Mouse (Mus musculus): ENCODE results near the gene Bnc2.

Bnc2 gene

DNA sequence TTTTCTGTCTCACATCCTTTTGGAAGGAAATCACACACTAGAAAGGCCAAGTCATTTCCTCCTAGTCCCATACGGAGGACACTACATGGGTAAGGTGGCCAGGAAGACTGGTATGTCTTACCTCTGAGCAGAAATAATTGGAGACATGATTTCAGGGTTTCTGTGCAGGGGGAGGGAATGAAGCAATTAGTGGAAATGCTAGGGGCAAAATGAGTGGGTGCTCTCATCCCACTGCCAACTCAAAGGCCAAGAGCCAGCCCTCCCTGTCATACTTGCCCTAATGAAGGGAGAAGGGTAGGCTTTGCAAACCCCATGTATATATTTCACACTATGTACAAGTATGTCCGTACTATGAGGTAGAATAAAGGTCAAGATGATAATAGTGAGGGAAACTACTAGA, 263.6 kb downstream of the Bnc2 start:
- DNase-seq = no peak

GRCm38 (mm10) chr4:84407328-84408028, 267.6 kb downstream of the Bnc2 start:
- DNase-seq = peak; percentile 88

GRCm38 (mm10) chr4:84403356-84404145, 271.5 kb downstream of the Bnc2 start:
- DNase-seq = peak; percentile 61

- DNase-seq = no peak
These were observed 286.1 kb downstream of the Bnc2 start for GRCm38 (mm10) chr4:84388991-84389390.

DNA sequence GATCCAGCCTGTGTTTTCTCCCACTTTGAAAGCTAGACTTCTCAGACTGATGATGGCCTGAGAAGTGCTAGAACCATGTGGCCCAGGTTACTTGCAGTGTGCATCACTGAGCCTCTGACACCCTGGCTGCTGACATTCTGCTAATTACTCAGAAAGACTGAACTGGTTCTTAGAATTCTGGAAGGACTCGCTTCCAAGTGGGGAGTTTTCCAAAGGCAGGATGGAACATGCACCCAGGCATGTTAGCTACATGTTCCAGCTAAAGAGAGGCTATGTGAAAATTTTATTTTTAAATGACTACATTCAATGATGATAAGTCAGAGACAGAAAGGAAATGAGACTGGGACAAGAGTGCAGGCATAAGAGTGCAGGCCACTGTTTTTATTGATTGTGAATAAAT, 289.9 kb downstream of the Bnc2 start:
- DNase-seq = no peak

- no peak for DNase-seq
These were observed 295.8 kb downstream of the Bnc2 start for GRCm38 (mm10) chr4:84379289-84379688.

DNA sequence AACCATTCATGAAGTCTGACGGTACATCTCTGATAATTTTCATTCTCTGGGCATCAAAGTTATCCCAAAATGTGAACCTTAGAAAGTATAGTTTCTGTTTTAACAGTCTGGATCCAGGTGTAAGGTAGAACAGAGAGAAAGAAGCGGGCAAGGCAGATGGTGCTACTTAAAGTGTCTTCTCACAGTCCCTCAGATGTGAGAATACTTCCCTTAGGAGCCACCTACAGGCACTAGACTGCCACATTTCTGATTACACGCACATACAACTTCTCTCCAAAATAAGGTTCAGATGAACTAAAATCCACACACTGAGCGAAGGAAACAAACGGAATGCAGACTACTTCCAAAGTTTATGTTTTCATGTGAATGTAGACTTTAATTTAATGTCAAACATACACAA, 297.6 kb downstream of the Bnc2 start:
- DNase-seq = no peak

DNA sequence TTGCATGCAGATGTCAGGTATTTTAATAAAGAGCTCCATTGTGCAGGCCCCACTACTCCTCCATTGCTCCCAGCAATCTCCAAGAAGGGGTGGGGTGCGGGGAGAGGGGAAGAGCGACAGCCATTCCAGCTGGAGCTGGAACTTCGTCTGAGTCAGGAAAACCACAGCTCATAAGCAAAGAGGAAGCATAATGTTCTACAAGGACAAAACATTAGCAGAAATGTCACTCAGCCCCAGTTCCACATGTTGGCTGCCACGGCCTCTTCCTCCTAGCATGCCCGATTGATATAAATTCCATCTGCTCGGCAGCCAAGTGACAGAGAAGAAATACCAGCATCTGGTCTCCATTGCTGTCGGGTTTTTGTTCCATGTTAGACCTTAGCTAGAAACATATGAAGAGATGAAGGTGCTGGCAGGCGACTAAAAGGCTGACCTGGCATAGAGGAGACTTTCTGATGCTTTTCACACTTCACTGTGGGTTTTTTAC, 312.7 kb downstream of the Bnc2 start:
- DNase-seq = no peak

DNA sequence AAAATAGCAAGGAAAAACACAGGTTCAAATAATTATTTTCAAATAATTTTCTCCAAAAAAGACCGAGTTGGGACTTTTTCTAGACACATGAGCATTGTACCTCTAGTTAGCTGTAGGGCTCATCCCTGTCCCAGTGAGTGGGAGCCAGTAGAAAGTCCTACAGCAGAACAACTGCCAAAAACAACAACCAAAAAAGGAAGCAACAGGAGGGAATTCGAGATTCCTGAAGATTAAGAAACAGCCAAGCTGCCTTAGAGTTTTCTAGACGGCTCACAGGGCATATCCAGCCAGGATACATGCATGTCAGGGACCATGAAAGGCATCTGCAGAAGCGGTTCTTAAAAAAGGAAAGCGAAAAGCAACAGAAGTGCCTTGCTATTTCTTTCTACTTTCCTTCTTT, 313.9 kb downstream of the Bnc2 start:
- no peak for DNase-seq

- no peak for DNase-seq
These were observed 315.1 kb downstream of the Bnc2 start for GRCm38 (mm10) chr4:84359996-84360395.

DNA sequence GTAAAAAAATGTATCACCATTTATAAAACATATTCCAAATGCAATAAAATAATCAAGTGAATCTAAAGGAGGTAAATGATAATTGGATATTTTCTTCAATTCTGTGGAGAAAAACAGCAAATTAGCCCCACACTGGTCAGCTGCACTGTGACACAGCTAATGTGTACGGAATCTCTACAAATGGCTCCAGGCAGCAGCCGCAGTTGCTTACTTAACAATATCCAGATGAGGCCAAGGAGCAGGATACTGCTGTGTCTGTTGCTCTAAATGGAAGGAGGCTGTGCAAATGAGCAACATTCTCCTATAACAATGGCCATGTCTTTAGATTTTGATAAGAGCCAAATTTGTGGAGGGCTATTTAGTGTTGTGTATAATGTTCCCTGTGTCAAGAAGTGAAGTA, 316.9 kb downstream of the Bnc2 start:
- DNase-seq = no peak

- no peak for DNase-seq
These were observed 317.7 kb downstream of the Bnc2 start for GRCm38 (mm10) chr4:84357382-84357781.

DNA sequence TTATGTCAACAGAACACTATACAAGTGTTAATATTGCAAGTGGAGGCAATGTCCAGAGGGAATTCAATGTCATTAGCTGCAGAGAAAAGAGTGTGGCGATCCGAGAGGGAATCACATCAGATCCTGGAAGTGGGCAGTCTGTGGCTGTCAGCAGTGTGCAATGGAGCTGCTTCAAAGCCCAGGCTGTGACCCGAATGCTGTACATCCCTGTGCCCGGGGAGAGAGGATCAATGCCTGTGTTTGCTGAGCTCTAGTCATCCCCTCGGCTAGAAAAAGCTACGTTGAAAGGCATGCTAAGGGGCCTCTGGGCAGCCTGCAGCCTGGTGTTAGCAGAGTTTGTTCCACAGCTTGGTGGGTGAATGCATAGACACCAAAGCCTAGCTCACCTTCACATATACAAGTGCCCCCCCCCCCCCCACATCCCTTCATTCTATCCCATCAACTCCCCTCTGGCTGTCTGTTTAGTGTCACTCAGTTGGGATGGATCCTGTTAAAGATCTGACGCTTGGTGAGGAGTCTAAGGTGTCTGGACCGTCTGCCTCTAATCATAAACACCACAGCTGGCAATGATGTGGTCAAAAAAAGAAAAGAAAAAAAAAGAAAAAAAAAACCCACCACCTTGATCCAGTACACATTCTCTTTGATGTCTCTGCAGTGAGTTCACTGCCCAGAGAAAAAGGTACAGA, 318.5 kb downstream of the Bnc2 start:
- DNase-seq = no peak

DNA sequence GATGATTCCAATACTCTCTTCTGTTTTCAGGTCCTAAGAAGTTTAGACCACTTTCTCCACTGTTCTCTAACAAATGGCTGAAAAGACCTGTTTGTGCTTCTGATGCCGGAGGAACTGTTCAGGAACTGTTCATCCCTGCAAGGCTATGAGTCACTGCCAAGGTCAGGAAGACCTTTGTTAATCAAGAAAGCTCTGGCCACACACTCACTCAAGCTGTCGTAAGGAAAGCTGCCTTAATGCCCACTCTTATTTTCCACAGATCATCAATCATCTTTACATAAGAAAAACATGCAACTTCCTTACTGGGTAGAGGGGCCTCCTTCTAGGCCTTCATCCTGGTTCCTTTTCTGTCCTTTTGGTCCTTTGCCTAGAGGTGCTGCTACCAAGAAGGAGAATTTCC, 322.4 kb downstream of the Bnc2 start:
- no peak for DNase-seq

- no peak for DNase-seq
These were observed 325.5 kb downstream of the Bnc2 start for GRCm38 (mm10) chr4:84349536-84349935.

- no peak for DNase-seq
These were observed 335.9 kb downstream of the Bnc2 start for GRCm38 (mm10) chr4:84339172-84339571.

DNA sequence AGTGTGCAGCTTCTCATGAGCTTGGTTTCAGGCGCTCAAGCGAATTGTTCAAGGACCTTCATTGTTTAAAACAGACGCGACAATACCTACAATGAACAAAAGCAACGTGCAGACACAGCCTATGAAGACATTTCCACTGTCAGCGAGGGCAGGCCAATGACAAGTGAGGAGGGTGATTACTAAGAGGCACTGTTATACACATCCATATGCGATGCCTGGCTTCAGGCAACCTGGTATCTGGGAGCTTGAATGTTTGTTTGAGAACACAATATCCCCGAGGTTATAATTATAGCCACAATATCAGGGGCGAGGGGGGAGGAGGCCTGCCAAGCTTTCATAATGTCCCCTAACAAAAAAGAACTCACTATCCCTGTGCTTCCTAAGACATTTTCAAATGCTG, 343.1 kb downstream of the Bnc2 start:
- DNase-seq = no peak

DNA sequence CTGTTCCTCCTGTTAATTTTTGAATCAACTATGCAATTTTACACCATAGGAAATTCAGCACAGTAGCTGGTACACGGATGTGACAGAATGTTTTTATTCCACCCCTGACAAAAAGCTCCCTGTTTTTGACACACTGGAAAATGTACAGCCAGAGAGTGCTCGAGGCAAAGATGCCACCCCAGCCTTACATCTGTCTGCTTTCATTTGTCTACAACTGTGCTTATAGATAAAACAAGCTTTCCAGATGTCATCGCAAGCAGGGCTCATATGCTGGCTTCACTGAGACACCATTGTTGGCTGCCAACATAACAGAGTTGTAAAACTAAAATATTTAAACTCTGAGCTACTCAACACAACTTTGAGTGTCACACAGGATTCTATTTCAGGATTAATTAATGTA, 343.6 kb downstream of the Bnc2 start:
- DNase-seq = no peak

- DNase-seq = no peak
These were observed 344.6 kb downstream of the Bnc2 start for GRCm38 (mm10) chr4:84330509-84330908.

- no peak for DNase-seq
These were observed 345.4 kb downstream of the Bnc2 start for GRCm38 (mm10) chr4:84329651-84330050.

- DNase-seq = no peak
These were observed 350.7 kb downstream of the Bnc2 start for GRCm38 (mm10) chr4:84324371-84324770.

DNA sequence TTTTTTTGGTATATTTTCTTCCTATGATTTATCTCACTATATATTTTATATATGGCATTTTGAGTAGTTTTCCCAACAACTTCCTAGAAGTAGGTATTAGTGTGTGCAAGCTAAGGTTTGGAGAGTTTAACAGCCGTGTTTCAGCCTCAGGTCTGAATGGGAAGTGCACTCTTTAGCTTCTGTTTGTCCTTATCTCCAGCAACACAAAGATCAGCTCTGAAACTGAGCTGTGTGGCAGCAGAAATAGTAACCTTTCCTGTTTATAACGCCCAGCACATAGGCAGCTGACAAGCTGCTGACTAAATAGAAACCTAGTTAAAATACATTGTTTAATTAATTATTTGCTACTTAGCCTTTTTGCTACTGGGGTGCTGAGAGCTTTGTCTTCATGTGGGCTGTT, 353.5 kb downstream of the Bnc2 start:
- DNase-seq = no peak

- DNase-seq = no peak
These were observed 357.7 kb downstream of the Bnc2 start for GRCm38 (mm10) chr4:84317421-84317820.

GRCm38 (mm10) chr4:84311371-84311770, 363.7 kb downstream of the Bnc2 start:
- DNase-seq = peak; percentile 22

Data from kidney, adult 9 months (tissue).